Mouse (Mus musculus) midbrain, embryonic 16.5 days (tissue): ENCODE measurements around the gene Igsf21. TPM values are rescaled to one million over a fixed set of nuclear protein-coding genes. Genes with fewer than 3 reads are reported as not detected.

Experiments
- ATAC-seq: fragments of 200-750 bp; cut with Nextera tagmentation; 2 replicates; pipeline ENCODE4 v1.8.0; 2017; ENCODE audit warnings: moderate TSS enrichment
- H3K27ac ChIP-seq: fragments of 300-500 bp; sonication (generic); 2 replicates; pipeline ENCODE4 v1.5.1; 2014; ENCODE audit warnings: mild to moderate bottlenecking, low read length, mixed read lengths
- H3K27me3 ChIP-seq: fragments of 300-500 bp; sonication (generic); 2 replicates; pipeline ENCODE4 v1.6.1; 2014; ENCODE audit warnings: low read depth, low read length, mixed read lengths; ENCODE audit not compliant: control insufficient read depth, insufficient read depth
- H3K36me3 ChIP-seq: fragments of 300-500 bp; sonication (generic); 2 replicates; pipeline ENCODE4 v1.6.1; 2014; ENCODE audit warnings: mild to moderate bottlenecking, low read length, moderate library complexity, mixed read lengths; ENCODE audit not compliant: control insufficient read depth, insufficient read depth
- H3K4me1 ChIP-seq: fragments of 300-500 bp; sonication (generic); 2 replicates; pipeline ENCODE4 v1.6.1; 2014; ENCODE audit warnings: mild to moderate bottlenecking, low read length, mixed read lengths; ENCODE audit not compliant: control insufficient read depth, insufficient read depth
- H3K4me2 ChIP-seq: fragments of 300-500 bp; sonication (generic); 2 replicates; pipeline ENCODE4 v1.6.1; 2014; ENCODE audit warnings: mild to moderate bottlenecking, low read length, mixed read lengths
- H3K4me3 ChIP-seq: fragments of 300-500 bp; sonication (generic); 2 replicates; pipeline ENCODE4 v1.5.1; 2014; ENCODE audit warnings: low read depth, mild to moderate bottlenecking, low read length, moderate library complexity, mixed read lengths
- H3K9ac ChIP-seq: fragments of 300-500 bp; sonication (generic); 2 replicates; pipeline ENCODE4 v1.6.1; 2014; ENCODE audit warnings: low read depth, low read length, mixed read lengths
- H3K9me3 ChIP-seq: fragments of 300-500 bp; sonication (generic); replicated peaks from 2 replicates; pipeline ENCODE4 v1.6.1; 2014; ENCODE audit warnings: mild to moderate bottlenecking, low read length, mixed read lengths; ENCODE audit not compliant: control insufficient read depth, poor library complexity, severe bottlenecking
- WGBS: fragments of 180-500 bp; shearing (Covaris S2); extraction: QIAGEN DNeasy Blood & Tissue Kit; methylation state at CpG from one replicate; pipeline ENCODE4 v1.1.7; 2014; 5-methylcytosine and 5-hydroxymethylcytosine counted together
- polyA plus RNA-seq: library from polyadenylated mRNA; unstranded; fragments of >200 nt; fragmentation: Nextera tagmentation; extraction: Ambion mirVana; gene quantifications from 2 replicates; pipeline ENCODE4 v1.2.1, GENCODE M21; 2015

Gene Igsf21
- polyA plus RNA-seq, 1 experiment from 2014 or later, result 119 TPM

DNA sequence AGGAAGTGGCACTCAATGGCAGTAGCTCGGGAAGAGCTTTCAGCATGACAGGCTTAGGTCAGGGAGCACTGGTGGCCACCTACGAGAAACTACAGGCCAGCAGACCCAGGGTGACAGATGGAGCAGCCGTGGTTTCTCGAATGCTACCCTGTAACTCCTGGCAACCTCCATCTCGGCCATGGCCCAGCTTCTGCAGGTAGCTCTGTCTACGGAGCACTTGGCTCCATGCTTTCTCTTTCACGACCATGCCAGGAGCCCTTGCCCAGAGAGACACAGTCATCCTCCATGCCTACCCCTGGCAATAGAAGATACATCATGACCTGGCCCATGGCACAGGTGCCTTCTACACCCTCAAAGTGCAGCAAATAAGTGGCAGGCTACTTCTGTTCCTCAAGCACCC, 80.7 kb downstream of the Igsf21 start:
- H3K4me3 ChIP-seq, result no peak overlapping the region
- H3K27ac ChIP-seq, result no peak overlapping the region
- 85% methylated on average over 7 of the region's 7 CpGs for WGBS
- no peak overlapping the region for H3K9ac ChIP-seq
- H3K9me3 ChIP-seq, result no peaks in the 10 kb centered on the region
- H3K27me3 ChIP-seq, result no peaks in the 10 kb centered on the region
- no peak overlapping the region for H3K4me2 ChIP-seq
- no peak for ATAC-seq
- no peaks in the 10 kb centered on the region for H3K36me3 ChIP-seq
- no peaks in the 10 kb centered on the region for H3K4me1 ChIP-seq

DNA sequence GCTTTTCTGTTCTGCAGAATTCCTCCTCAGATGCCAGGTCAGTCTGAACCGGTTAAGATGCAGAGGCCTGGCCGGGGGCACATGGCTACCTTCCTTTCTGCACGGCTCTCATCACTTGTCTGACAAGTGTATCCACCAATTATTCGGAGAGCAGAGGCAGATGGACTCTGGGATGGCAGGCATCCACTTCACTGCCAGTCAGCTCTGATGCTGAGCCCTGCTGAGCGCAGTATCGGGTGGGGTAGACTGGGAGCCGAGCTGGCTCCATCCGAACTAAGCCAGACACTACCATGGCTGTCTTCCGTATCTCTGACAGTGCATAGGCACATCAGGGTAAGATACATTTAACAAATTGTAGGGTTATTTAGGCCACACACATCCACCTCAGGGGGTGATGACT, 81.9 kb downstream of the Igsf21 start:
- H3K9me3 ChIP-seq, result no peaks in the 10 kb centered on the region
- no peak overlapping the region for H3K27ac ChIP-seq
- 68% methylated on average over 9 of the region's 9 CpGs for WGBS
- H3K36me3 ChIP-seq, result no peaks in the 10 kb centered on the region
- H3K4me3 ChIP-seq, result no peak overlapping the region
- H3K4me1 ChIP-seq, result no peaks in the 10 kb centered on the region
- H3K9ac ChIP-seq, result no peak overlapping the region
- H3K27me3 ChIP-seq, result no peaks in the 10 kb centered on the region
- ATAC-seq, result no peak
- H3K4me2 ChIP-seq, result no peak overlapping the region

GRCm38 (mm10) chr4:140159617-140160016, 87.0 kb downstream of the Igsf21 start:
- ATAC-seq, result no peak
- H3K27me3 ChIP-seq, result no peaks in the 10 kb centered on the region
- no peak overlapping the region for H3K4me3 ChIP-seq
- no peaks in the 10 kb centered on the region for H3K36me3 ChIP-seq
- WGBS, result 41% methylated on average over 3 of the region's 3 CpGs
- H3K4me2 ChIP-seq, result no peak overlapping the region
- H3K9me3 ChIP-seq, result no peaks in the 10 kb centered on the region
- H3K9ac ChIP-seq, result no peak overlapping the region
- peaks cover 7% of the 10 kb centered on the region for H3K4me1 ChIP-seq
- H3K27ac ChIP-seq, result no peak overlapping the region

DNA sequence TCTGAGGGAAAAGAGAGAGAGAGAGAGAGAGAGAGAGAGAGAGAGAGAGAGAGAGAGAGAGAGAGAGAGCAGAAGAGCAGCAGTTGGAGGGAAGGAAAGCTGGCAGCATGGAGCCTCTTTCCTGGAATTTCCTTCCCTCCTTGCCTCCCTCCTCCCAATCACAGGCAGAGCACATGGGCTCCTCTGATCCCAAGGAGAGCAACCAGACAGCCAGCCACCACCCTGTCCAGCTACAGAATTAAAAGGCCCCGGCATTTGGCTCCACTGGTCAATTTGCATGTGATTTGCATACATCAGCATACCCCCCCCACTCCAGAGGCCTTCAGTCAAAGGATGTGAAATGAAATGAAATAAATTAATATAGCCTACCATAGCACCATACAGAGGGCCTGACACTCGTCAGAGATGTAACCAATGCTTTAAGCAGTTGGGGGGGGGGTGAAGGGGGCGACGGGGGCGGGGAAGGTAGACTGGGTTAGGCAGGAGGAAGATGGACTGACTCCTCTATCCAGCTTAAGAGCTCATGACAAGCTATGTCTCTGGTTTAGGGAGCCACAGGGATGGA, 91.6 kb downstream of the Igsf21 start:
- ATAC-seq, result peak; percentile 63
- no peak overlapping the region; the same call in 1 of the 2 replicates for H3K9ac ChIP-seq
- H3K36me3 ChIP-seq, result no peaks in the 10 kb centered on the region
- no peak overlapping the region for H3K4me2 ChIP-seq
- H3K9me3 ChIP-seq, result no peaks in the 10 kb centered on the region
- H3K27ac ChIP-seq, result peak overlapping the region; percentile 74
- H3K4me1 ChIP-seq, result peaks cover 9% of the 10 kb centered on the region
- H3K27me3 ChIP-seq, result no peaks in the 10 kb centered on the region
- 34% methylated on average over 5 of the region's 5 CpGs for WGBS
- no peak overlapping the region for H3K4me3 ChIP-seq

- Histone ChIP-seq H3K9ac (no peak overlapping the region), H3K27ac (peak overlapping the region; percentile 74), H3K27me3 (no peaks in the 10 kb centered on the region), H3K4me3 (no peak overlapping the region), H3K4me1 (peaks cover 9% of the 10 kb centered on the region), H3K4me2 (no peak overlapping the region), H3K9me3 (no peaks in the 10 kb centered on the region), H3K36me3 (no peaks in the 10 kb centered on the region)
- 22% methylated on average over 5 of the region's 5 CpGs for WGBS
- peak; percentile 70 for ATAC-seq
These were observed 92.1 kb downstream of the Igsf21 start for GRCm38 (mm10) chr4:140154484-140154883.

GRCm38 (mm10) chr4:140153711-140154114, 92.9 kb downstream of the Igsf21 start:
- WGBS, result 53% methylated on average over 9 of the region's 9 CpGs
- Histone ChIP-seq H3K4me2 (no peak overlapping the region), H3K4me1 (peaks cover 9% of the 10 kb centered on the region), H3K9me3 (no peaks in the 10 kb centered on the region), H3K4me3 (no peak overlapping the region), H3K9ac (no peak overlapping the region), H3K27me3 (no peaks in the 10 kb centered on the region), H3K27ac (peak overlapping the region; percentile 59), H3K36me3 (no peaks in the 10 kb centered on the region)
- ATAC-seq, result peak; percentile 36; the same call in 1 of the 2 replicates

- Histone ChIP-seq H3K9ac (no peak overlapping the region), H3K27me3 (no peaks in the 10 kb centered on the region), H3K27ac (no peak overlapping the region), H3K4me2 (no peak overlapping the region), H3K36me3 (no peaks in the 10 kb centered on the region), H3K4me1 (peaks cover 9% of the 10 kb centered on the region), H3K9me3 (no peaks in the 10 kb centered on the region), H3K4me3 (no peak overlapping the region)
- no peak for ATAC-seq
- 29% methylated on average over 7 of the region's 7 CpGs for WGBS
These were observed 93.5 kb downstream of the Igsf21 start for GRCm38 (mm10) chr4:140153101-140153500.

GRCm38 (mm10) chr4:140149706-140150105, 96.9 kb downstream of the Igsf21 start:
- Histone ChIP-seq H3K9ac (no peak overlapping the region), H3K27me3 (no peaks in the 10 kb centered on the region), H3K27ac (no peak overlapping the region), H3K4me1 (peaks cover 8% of the 10 kb centered on the region), H3K36me3 (no peaks in the 10 kb centered on the region), H3K4me3 (no peak overlapping the region), H3K4me2 (no peak overlapping the region), H3K9me3 (no peaks in the 10 kb centered on the region)
- WGBS, result 90% methylated on average over 8 of the region's 8 CpGs
- ATAC-seq, result no peak

GRCm38 (mm10) chr4:140147857-140148695, 98.5 kb downstream of the Igsf21 start:
- H3K36me3 ChIP-seq, result no peaks in the 10 kb centered on the region
- no peaks in the 10 kb centered on the region for H3K27me3 ChIP-seq
- no peak overlapping the region for H3K9ac ChIP-seq
- no peak overlapping the region for H3K4me2 ChIP-seq
- H3K4me3 ChIP-seq, result no peak overlapping the region
- 54% methylated on average over 20 of the region's 20 CpGs for WGBS
- H3K27ac ChIP-seq, result peak overlapping the region; percentile 56
- ATAC-seq, result peak; percentile 20; the same call in 1 of the 2 replicates
- no peaks in the 10 kb centered on the region for H3K9me3 ChIP-seq
- peaks cover 6% of the 10 kb centered on the region; the same call in 1 of the 2 replicates for H3K4me1 ChIP-seq
